Comparison of ENCODE assay signal across 8 mouse cellular contexts in the genomic region with DNA sequence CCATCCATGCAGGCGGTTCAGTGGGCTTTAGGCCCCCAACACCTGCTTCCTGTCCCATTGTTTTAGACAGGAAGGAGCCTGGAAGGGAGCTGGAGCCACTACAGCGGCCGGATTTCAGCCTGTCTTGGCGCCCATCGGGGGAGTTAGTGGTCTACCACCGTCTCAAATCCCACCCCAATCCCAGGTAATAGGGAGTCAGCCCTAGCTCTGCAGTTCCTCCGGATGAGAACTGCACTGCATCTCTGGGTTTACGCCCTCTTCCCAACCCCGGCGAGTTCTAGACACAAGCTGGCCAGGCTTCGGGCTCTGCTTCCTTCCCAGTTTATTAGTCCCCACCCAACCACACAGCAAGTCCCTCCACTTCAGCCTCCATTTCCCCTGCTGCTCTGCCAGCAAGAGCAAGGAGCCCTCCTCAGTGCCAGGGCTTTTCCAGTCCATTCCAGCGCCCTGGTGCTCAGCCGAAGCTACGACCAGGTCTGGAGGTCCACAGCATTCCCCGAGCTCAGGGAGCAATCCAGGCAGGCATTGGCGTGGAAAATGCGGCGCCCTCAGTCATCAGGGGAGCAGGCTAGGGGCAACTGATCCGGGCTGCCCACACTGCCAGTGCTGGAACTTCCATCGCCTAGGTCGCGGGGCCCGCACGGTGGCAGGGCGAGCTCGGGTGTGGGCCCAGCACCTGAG. TPM values are rescaled to one million over a fixed set of nuclear protein-coding genes. Genes with fewer than 3 reads are reported as not detected.
DNase-seq lines count a peak whose midpoint lies in the region; ATAC-seq and TF ChIP-seq lines count a peak whose summit lies in the region.

No protein-coding gene starts in this region.

- H3K4me3 ChIP-seq in embryonic facial prominence, embryonic 11.5 days (ENCODE audit: low read depth, low read length): peak overlapping the region; percentile 80
- peak overlapping the region; percentile 62 for H3K4me3 ChIP-seq in limb, embryonic 14.5 days (replicated peaks; ENCODE audit: low read length)
- H3K4me3 ChIP-seq in midbrain, embryonic 16.5 days (ENCODE audit: low read depth, low read length): peak overlapping the region; percentile 82

- H3K4me2 ChIP-seq in embryonic facial prominence, embryonic 11.5 days (ENCODE audit: low read depth, low read length): peak overlapping the region; percentile 99
- H3K4me2 ChIP-seq in limb, embryonic 14.5 days (replicated peaks; ENCODE audit: low read depth, low read length, severe bottlenecking): peak overlapping the region; percentile 98
- peak overlapping the region; percentile 98 for H3K4me2 ChIP-seq in midbrain, embryonic 16.5 days (ENCODE audit: low read length)

- 2% methylated on average over 26 of the region's 26 CpGs for WGBS in embryonic facial prominence, embryonic 11.5 days
- 1% methylated on average over 26 of the region's 26 CpGs for WGBS in limb, embryonic 14.5 days
- 5% methylated on average over 26 of the region's 26 CpGs for WGBS in midbrain, embryonic 16.5 days

- no peak for TF ChIP-seq POLR2A in limb, embryonic 14.5 days (IDR thresholded peaks at IDR 0.05; ENCODE audit: borderline replicate concordance, extremely low read depth, insufficient read depth, insufficient read length)

- intact Hi-C loops in heart, postnatal 25 days (cut with DNase I): no loop called here

- no peaks in the 10 kb centered on the region for H3K36me3 ChIP-seq in embryonic facial prominence, embryonic 11.5 days (replicated peaks; ENCODE audit: control insufficient read depth, insufficient read depth, low read depth, low read length)
- peaks cover 10% of the 10 kb centered on the region for H3K36me3 ChIP-seq in limb, embryonic 14.5 days (ENCODE audit: control insufficient read depth, insufficient read depth, low read length)
- H3K36me3 ChIP-seq in midbrain, embryonic 16.5 days (ENCODE audit: control insufficient read depth, insufficient read depth, low read length): no peaks in the 10 kb centered on the region

- H3K9me3 ChIP-seq in embryonic facial prominence, embryonic 11.5 days (replicated peaks; ENCODE audit: control insufficient read depth, low read length): no peaks in the 10 kb centered on the region
- no peaks in the 10 kb centered on the region for H3K9me3 ChIP-seq in limb, embryonic 14.5 days (ENCODE audit: control insufficient read depth, low read length)
- H3K9me3 ChIP-seq in midbrain, embryonic 16.5 days (replicated peaks; ENCODE audit: control insufficient read depth, low read length, poor library complexity, severe bottlenecking): no peaks in the 10 kb centered on the region

- no peaks in the 10 kb centered on the region for H3K27me3 ChIP-seq in embryonic facial prominence, embryonic 11.5 days (ENCODE audit: control insufficient read depth, insufficient read depth, low read length)
- H3K27me3 ChIP-seq in limb, embryonic 14.5 days (ENCODE audit: control insufficient read depth, insufficient read depth, low read length): no peaks in the 10 kb centered on the region
- no peaks in the 10 kb centered on the region for H3K27me3 ChIP-seq in midbrain, embryonic 16.5 days (ENCODE audit: control insufficient read depth, insufficient read depth, low read depth, low read length)

- DNase-seq in NIH3T3 (ENCODE audit: low read depth): peak; percentile 56
- no peak for DNase-seq in embryonic facial prominence, embryonic 11.5 days (ENCODE audit: low spot score)
- DNase-seq in heart, postnatal 25 days (ENCODE audit: low spot score): peak; percentile 41
- DNase-seq in limb, embryonic 14.5 days (ENCODE audit: low spot score): no peak
- no peak for DNase-seq in layer of hippocampus, postnatal 10 days (ENCODE audit: low spot score in 2 of 2)
- DNase-seq in adrenal gland, postnatal 25 days: no peak

- H3K4me1 ChIP-seq in embryonic facial prominence, embryonic 11.5 days (ENCODE audit: control insufficient read depth, insufficient read depth, low read length): peaks cover 6% of the 10 kb centered on the region; the same call in 1 of the 2 replicates
- H3K4me1 ChIP-seq in limb, embryonic 14.5 days (ENCODE audit: control insufficient read depth, insufficient read depth, low read length): peaks cover 23% of the 10 kb centered on the region
- peaks cover 36% of the 10 kb centered on the region for H3K4me1 ChIP-seq in midbrain, embryonic 16.5 days (ENCODE audit: control insufficient read depth, insufficient read depth, low read length)

- H3K27ac ChIP-seq in embryonic facial prominence, embryonic 11.5 days (replicated peaks; ENCODE audit: low read depth, low read length): peak overlapping the region; percentile 83
- peak overlapping the region; percentile 70 for H3K27ac ChIP-seq in limb, embryonic 14.5 days (replicated peaks; ENCODE audit: low read depth, low read length)
- peak overlapping the region; percentile 98 for H3K27ac ChIP-seq in midbrain, embryonic 16.5 days (ENCODE audit: low read length)

- peak overlapping the region; percentile 80 for H3K9ac ChIP-seq in embryonic facial prominence, embryonic 11.5 days (replicated peaks; ENCODE audit: low read length)
- H3K9ac ChIP-seq in limb, embryonic 14.5 days (ENCODE audit: low read depth, low read length, severe bottlenecking): peak overlapping the region; percentile 60
- peak overlapping the region; percentile 95 for H3K9ac ChIP-seq in midbrain, embryonic 16.5 days (ENCODE audit: low read depth, low read length)

- no peak for ATAC-seq in embryonic facial prominence, embryonic 11.5 days (replicated peaks; ENCODE audit: insufficient number of reproducible peaks, low FRiP score, low TSS enrichment, low read depth)
- no peak for ATAC-seq in limb, embryonic 14.5 days (ENCODE audit: low FRiP score, low read depth)
- ATAC-seq in midbrain, embryonic 16.5 days: no peak; the same call in 1 of the 2 replicates
- no peak for ATAC-seq in CD4-positive, CD25-positive, alpha-beta regulatory T cell, adult 4 months

RNA-seq across cellular contexts. Expression of a gene that starts 1.3 kb away (rescaled TPM):
- 7.5 and 7.8 TPM in 2 replicates for polyA plus RNA-seq in embryonic facial prominence, embryonic 11.5 days (2014; fragmentation: Nextera tagmentation; extraction: Ambion mirVana)
- total RNA-seq in heart, postnatal 25 days (2021): 10 to 100 TPM in 1 of 2 experiments, 1 to 10 TPM in 1; 7.8 to 11.9 TPM
- 6.6 and 6.9 TPM in 2 replicates for polyA plus RNA-seq in limb, embryonic 14.5 days (2012; rRNA removed)
- polyA plus RNA-seq in limb, embryonic 14.5 days (2014; fragmentation: Nextera tagmentation; extraction: Ambion mirVana): 6.5 and 7.0 TPM in 2 replicates
- polyA plus RNA-seq in midbrain, embryonic 16.5 days (2015; fragmentation: Nextera tagmentation; extraction: Ambion mirVana): 9.5 and 10.2 TPM in 2 replicates
- polyA plus RNA-seq in CD4-positive, CD25-positive, alpha-beta regulatory T cell, adult 4 months (2017; shearing (Covaris generic)): under 1 TPM; 0.48 to 0.83 TPM
- total RNA-seq in layer of hippocampus, postnatal 10 days (2021): 10 to 100 TPM; 26.4 to 32.9 TPM
- 7.2 and 10.9 TPM in 2 replicates for total RNA-seq in adrenal gland, postnatal 25 days (2021)

RNA-seq across cellular contexts. Expression of a gene that starts 4.0 kb away (rescaled TPM):
- 105 and 115 TPM in 2 replicates for polyA plus RNA-seq in embryonic facial prominence, embryonic 11.5 days (2014; fragmentation: Nextera tagmentation; extraction: Ambion mirVana)
- 10 to 100 TPM; 45.5 to 51.0 TPM for total RNA-seq in heart, postnatal 25 days (2021)
- polyA plus RNA-seq in limb, embryonic 14.5 days (2012; rRNA removed): 139 and 171 TPM in 2 replicates
- polyA plus RNA-seq in limb, embryonic 14.5 days (2014; fragmentation: Nextera tagmentation; extraction: Ambion mirVana): 113 and 118 TPM in 2 replicates
- polyA plus RNA-seq in midbrain, embryonic 16.5 days (2015; fragmentation: Nextera tagmentation; extraction: Ambion mirVana): 159 and 178 TPM in 2 replicates
- polyA plus RNA-seq in CD4-positive, CD25-positive, alpha-beta regulatory T cell, adult 4 months (2017; shearing (Covaris generic)): 100 to 1,000 TPM in 1 of 2 experiments, 10 to 100 TPM in 1; 86.2 to 159 TPM
- 100 to 1,000 TPM in 1 of 2 experiments, 10 to 100 TPM in 1; 83.7 to 108 TPM for total RNA-seq in layer of hippocampus, postnatal 10 days (2021)
- 53.7 and 100 TPM in 2 replicates for total RNA-seq in adrenal gland, postnatal 25 days (2021)

RNA-seq across cellular contexts. Expression of a gene that starts 9.0 kb away (rescaled TPM):
- polyA plus RNA-seq in embryonic facial prominence, embryonic 11.5 days (2014; fragmentation: Nextera tagmentation; extraction: Ambion mirVana): not detected in 2 replicates
- not detected for total RNA-seq in heart, postnatal 25 days (2021)
- polyA plus RNA-seq in limb, embryonic 14.5 days (2012; rRNA removed): 0.06 and 0.09 TPM in 2 replicates
- not detected in 2 replicates for polyA plus RNA-seq in limb, embryonic 14.5 days (2014; fragmentation: Nextera tagmentation; extraction: Ambion mirVana)
- polyA plus RNA-seq in midbrain, embryonic 16.5 days (2015; fragmentation: Nextera tagmentation; extraction: Ambion mirVana): not detected in 2 replicates
- polyA plus RNA-seq in CD4-positive, CD25-positive, alpha-beta regulatory T cell, adult 4 months (2017; shearing (Covaris generic)): not detected
- total RNA-seq in layer of hippocampus, postnatal 10 days (2021): not detected
- total RNA-seq in adrenal gland, postnatal 25 days (2021): not detected in 2 replicates

RNA-seq across cellular contexts. Expression of a gene that starts 11.9 kb away (rescaled TPM):
- polyA plus RNA-seq in embryonic facial prominence, embryonic 11.5 days (2014; fragmentation: Nextera tagmentation; extraction: Ambion mirVana): 1.1 and 1.4 TPM in 2 replicates
- under 1 TPM in 1 of 2 experiments, not detected in 1; 0.45 TPM for total RNA-seq in heart, postnatal 25 days (2021)
- 0.33 and 0.56 TPM in 2 replicates for polyA plus RNA-seq in limb, embryonic 14.5 days (2012; rRNA removed)
- polyA plus RNA-seq in limb, embryonic 14.5 days (2014; fragmentation: Nextera tagmentation; extraction: Ambion mirVana): 0.96 and 1.2 TPM in 2 replicates
- polyA plus RNA-seq in midbrain, embryonic 16.5 days (2015; fragmentation: Nextera tagmentation; extraction: Ambion mirVana): 5.0 and 5.2 TPM in 2 replicates
- polyA plus RNA-seq in CD4-positive, CD25-positive, alpha-beta regulatory T cell, adult 4 months (2017; shearing (Covaris generic)): 100 to 1,000 TPM; 136 to 191 TPM
- total RNA-seq in layer of hippocampus, postnatal 10 days (2021): 1 to 10 TPM; 2.6 to 2.9 TPM
- total RNA-seq in adrenal gland, postnatal 25 days (2021): not detected in 2 replicates

RNA-seq across cellular contexts. Expression of a gene that starts 17.4 kb away (rescaled TPM):
- 80.9 and 91.9 TPM in 2 replicates for polyA plus RNA-seq in embryonic facial prominence, embryonic 11.5 days (2014; fragmentation: Nextera tagmentation; extraction: Ambion mirVana)
- 10 to 100 TPM in 1 of 2 experiments, 1 to 10 TPM in 1; 9.9 to 10.3 TPM for total RNA-seq in heart, postnatal 25 days (2021)
- polyA plus RNA-seq in limb, embryonic 14.5 days (2012; rRNA removed): 239 and 314 TPM in 2 replicates
- polyA plus RNA-seq in limb, embryonic 14.5 days (2014; fragmentation: Nextera tagmentation; extraction: Ambion mirVana): 193 and 202 TPM in 2 replicates
- polyA plus RNA-seq in midbrain, embryonic 16.5 days (2015; fragmentation: Nextera tagmentation; extraction: Ambion mirVana): 34.1 and 35.3 TPM in 2 replicates
- polyA plus RNA-seq in CD4-positive, CD25-positive, alpha-beta regulatory T cell, adult 4 months (2017; shearing (Covaris generic)): 1 to 10 TPM; 1.5 to 4.6 TPM
- 10 to 100 TPM; 18.4 to 19.6 TPM for total RNA-seq in layer of hippocampus, postnatal 10 days (2021)
- total RNA-seq in adrenal gland, postnatal 25 days (2021): 55.5 and 56.3 TPM in 2 replicates

Comparison
In these comparisons a context has a peak if more than half of its experiments do, and no peak if none do; other contexts are left out.
1. DNase-seq: peak in NIH3T3 (single experiment) and heart, postnatal 25 days (single experiment); none in embryonic facial prominence, embryonic 11.5 days (single experiment), limb, embryonic 14.5 days (single experiment), layer of hippocampus, postnatal 10 days (0 of 2) and adrenal gland, postnatal 25 days (single experiment).
2. Peak in every context shown above with its lines, with median percentiles within 50 percentile points of each other: H3K27ac ChIP-seq, H3K4me2 ChIP-seq, H3K4me3 ChIP-seq and H3K9ac ChIP-seq.